ENCODE assay signal across 36 mouse cellular contexts in the genomic region with DNA sequence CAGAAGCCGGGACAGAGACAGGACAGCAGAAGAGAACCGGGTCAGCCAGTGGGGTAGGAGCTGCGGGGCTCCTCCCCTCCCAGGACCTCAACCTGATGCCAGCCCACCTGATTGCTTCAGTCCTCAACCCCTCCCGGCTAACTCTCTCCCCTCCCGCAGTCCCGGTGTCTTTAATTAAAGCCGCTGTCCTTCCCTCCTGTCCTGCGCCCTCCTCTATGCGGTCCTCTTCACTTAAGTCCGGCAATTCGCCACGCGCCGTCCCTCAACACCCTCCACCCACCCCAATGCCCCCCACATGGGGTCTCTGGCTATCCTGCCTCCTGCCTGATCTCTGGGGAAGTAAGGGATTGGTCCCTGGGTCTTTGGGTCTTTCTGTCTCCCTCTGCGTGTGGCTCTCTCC. TPM values are rescaled to one million over a fixed set of nuclear protein-coding genes. Genes with fewer than 3 reads are reported as not detected.
DNase-seq lines count a peak whose midpoint lies in the region; ATAC-seq and TF ChIP-seq lines count a peak whose summit lies in the region.
"Had no signal": no experiment of that assay in that cellular context is flagged by ENCODE, and none has a peak within 500 bp of the region (broad histone marks: within the 10 kb centered on the region; RNA-seq: fewer than 3 reads in every experiment).

No protein-coding gene starts in this region.

- ATAC-seq in forebrain, embryonic 12.5 days (ENCODE audit: low FRiP score): no peak
- ATAC-seq in forebrain, embryonic 14.5 days: no peak
- no peak for ATAC-seq in hindbrain, embryonic 13.5 days (ENCODE audit: low FRiP score)
- ATAC-seq in midbrain, embryonic 13.5 days: no peak
- ATAC-seq in megakaryocyte progenitor cell, adult 5-6 weeks (replicated peaks; ENCODE audit: poor library complexity): no peak
- ATAC-seq: forebrain, embryonic 16.5 days; intestine, embryonic 16.5 days had no signal

- no peak for TF ChIP-seq CTCF in E14TG2a.4 (conservative IDR thresholded peaks at IDR 0.05; ENCODE audit: low read length)

- H3K4me3 ChIP-seq in forebrain, embryonic 12.5 days (replicated peaks): peak overlapping the region; percentile 1; the same call in 1 of the 2 replicates
- no peak overlapping the region for H3K4me3 ChIP-seq in forebrain, embryonic 14.5 days (ENCODE audit: low read depth, low read length)
- peak overlapping the region; percentile 17; the same call in 1 of the 2 replicates for H3K4me3 ChIP-seq in E14TG2a.4 (replicated peaks; ENCODE audit: low read length)
- H3K4me3 ChIP-seq in hindbrain, embryonic 13.5 days: peak overlapping the region; percentile 5; the same call in 1 of the 2 replicates
- H3K4me3 ChIP-seq in midbrain, embryonic 13.5 days (replicated peaks): peak overlapping the region; percentile 20
- H3K4me3 ChIP-seq: limb, embryonic 13.5 days had no signal

- H3K27ac ChIP-seq in forebrain, embryonic 12.5 days: no peak overlapping the region
- H3K27ac ChIP-seq in forebrain, embryonic 14.5 days (ENCODE audit: low read depth, low read length): no peak overlapping the region
- H3K27ac ChIP-seq in hindbrain, embryonic 13.5 days: no peak overlapping the region
- no peak overlapping the region for H3K27ac ChIP-seq in midbrain, embryonic 13.5 days
- H3K27ac ChIP-seq: limb, embryonic 13.5 days had no signal

- peaks cover 94% of the 10 kb centered on the region for H3K27me3 ChIP-seq in forebrain, embryonic 12.5 days
- peaks cover 68% of the 10 kb centered on the region for H3K27me3 ChIP-seq in forebrain, embryonic 14.5 days (replicated peaks; ENCODE audit: control insufficient read depth, insufficient read depth, low read length)
- H3K27me3 ChIP-seq in E14TG2a.4 (ENCODE audit: insufficient read depth, low read length): peaks cover 69% of the 10 kb centered on the region
- H3K27me3 ChIP-seq in hindbrain, embryonic 13.5 days: peaks cover 93% of the 10 kb centered on the region
- peaks cover 85% of the 10 kb centered on the region for H3K27me3 ChIP-seq in midbrain, embryonic 13.5 days

- H3K4me2 ChIP-seq in forebrain, embryonic 12.5 days: no peak overlapping the region
- H3K4me2 ChIP-seq in forebrain, embryonic 14.5 days (ENCODE audit: low read length): no peak overlapping the region
- H3K4me2 ChIP-seq in hindbrain, embryonic 13.5 days: peak overlapping the region; percentile 25; the same call in 1 of the 2 replicates
- H3K4me2 ChIP-seq in midbrain, embryonic 13.5 days (replicated peaks): peak overlapping the region; percentile 53
- H3K4me2 ChIP-seq: limb, embryonic 13.5 days; liver, embryonic 11.5 days had no signal

- peaks cover 11% of the 10 kb centered on the region for H3K36me3 ChIP-seq in forebrain, embryonic 12.5 days (replicated peaks)
- H3K36me3 ChIP-seq in forebrain, embryonic 14.5 days (ENCODE audit: control insufficient read depth, insufficient read depth, low read length): peaks cover 9% of the 10 kb centered on the region
- peaks cover 7% of the 10 kb centered on the region for H3K36me3 ChIP-seq in E14TG2a.4 (ENCODE audit: insufficient read depth, low read length)
- peaks cover 10% of the 10 kb centered on the region for H3K36me3 ChIP-seq in hindbrain, embryonic 13.5 days
- peaks cover 10% of the 10 kb centered on the region for H3K36me3 ChIP-seq in midbrain, embryonic 13.5 days

- H3K4me1 ChIP-seq in forebrain, embryonic 12.5 days: peaks cover 42% of the 10 kb centered on the region
- H3K4me1 ChIP-seq in forebrain, embryonic 14.5 days (ENCODE audit: control insufficient read depth, insufficient read depth, low read length): peaks cover 8% of the 10 kb centered on the region; the same call in 1 of the 2 replicates
- H3K4me1 ChIP-seq in E14TG2a.4 (replicated peaks; ENCODE audit: low read depth, low read length): peaks cover 63% of the 10 kb centered on the region
- H3K4me1 ChIP-seq in hindbrain, embryonic 13.5 days (replicated peaks): peaks cover 41% of the 10 kb centered on the region
- H3K4me1 ChIP-seq in midbrain, embryonic 13.5 days (replicated peaks): peaks cover 49% of the 10 kb centered on the region

- DNase-seq in forebrain, embryonic 14.5 days (ENCODE audit: low spot score): no peak
- DNase-seq in kidney, postnatal 25 days: no peak
- DNase-seq in adrenal gland, adult 18-20 months (ENCODE audit: low spot score in 2 of 2): no peak
- DNase-seq: adrenal gland, adult 2 months; adrenal gland, postnatal 36 days; cerebellum, adult 2 months; cerebellum, postnatal 25 days; heart, postnatal 14 days; kidney, adult 9 months; kidney, postnatal 10 days; layer of hippocampus, adult 9-11 months; lung, postnatal 4 days; right cerebral cortex, postnatal 25 days; spleen, adult 18-20 months; thymus, postnatal 14 days had no signal

- 0% methylated on average over 15 of the region's 15 CpGs for WGBS in forebrain, embryonic 12.5 days
- WGBS in forebrain, embryonic 14.5 days: 2% methylated on average over 15 of the region's 15 CpGs
- 0% methylated on average over 15 of the region's 15 CpGs for WGBS in hindbrain, embryonic 13.5 days
- 1% methylated on average over 14 of the region's 15 CpGs for WGBS in midbrain, embryonic 13.5 days

- no peak overlapping the region; the same call in 1 of the 2 replicates for H3K9ac ChIP-seq in forebrain, embryonic 12.5 days
- no peak overlapping the region for H3K9ac ChIP-seq in forebrain, embryonic 14.5 days (ENCODE audit: low read length)
- H3K9ac ChIP-seq in hindbrain, embryonic 13.5 days: no peak overlapping the region; the same call in 1 of the 2 replicates
- 0 out of 2 replicates have a peak overlapping the region, but pooled peaks have one; percentile 32 for H3K9ac ChIP-seq in midbrain, embryonic 13.5 days (replicated peaks)
- H3K9ac ChIP-seq: limb, embryonic 13.5 days had no signal

- no peaks in the 10 kb centered on the region for H3K9me3 ChIP-seq in forebrain, embryonic 12.5 days
- H3K9me3 ChIP-seq in forebrain, embryonic 14.5 days (replicated peaks; ENCODE audit: control insufficient read depth, low read length): no peaks in the 10 kb centered on the region
- H3K9me3 ChIP-seq in E14TG2a.4 (ENCODE audit: low read length): no peaks in the 10 kb centered on the region
- no peaks in the 10 kb centered on the region for H3K9me3 ChIP-seq in hindbrain, embryonic 13.5 days
- H3K9me3 ChIP-seq in midbrain, embryonic 13.5 days: no peaks in the 10 kb centered on the region
- H3K9me3 ChIP-seq: limb, embryonic 13.5 days had no signal

RNA-seq across cellular contexts. Expression of a gene that starts 12.6 kb away (rescaled TPM):
- 1.0 and 1.7 TPM in 2 replicates for polyA plus RNA-seq in forebrain, embryonic 12.5 days (2016; fragmentation: Nextera tagmentation; extraction: Ambion mirVana)
- 0.70 and 1.1 TPM in 2 replicates for polyA plus RNA-seq in forebrain, embryonic 14.5 days (2014; fragmentation: Nextera tagmentation; extraction: Ambion mirVana)
- 5.1 and 5.8 TPM in 2 replicates for polyA plus RNA-seq in hindbrain, embryonic 13.5 days (2015; fragmentation: Nextera tagmentation; extraction: Ambion mirVana)
- 5.7 and 6.4 TPM in 2 replicates for polyA plus RNA-seq in midbrain, embryonic 13.5 days (2015; fragmentation: Nextera tagmentation; extraction: Ambion mirVana)
- total RNA-seq in megakaryocyte progenitor cell, adult 5-6 weeks (2015): not detected in 2 replicates
- total RNA-seq in megakaryocyte progenitor cell, adult 5-6 weeks (2017): not detected in 2 replicates
- not detected for total RNA-seq in adrenal gland, adult 18-20 months (2021)
- total RNA-seq: adrenal gland, adult 2 months; adrenal gland, postnatal 36 days; gastrocnemius, adult 8-10 months; gastrocnemius, postnatal 4 days; heart, adult 8-10 months; heart, postnatal 14 days; left cerebral cortex, adult 18-20 months; left cerebral cortex, postnatal 14 days; megakaryocyte-erythroid progenitor cell, adult 5-6 weeks; MEL; neutrophil, adult 5-6 weeks had no signal
- polyA plus RNA-seq: adrenal gland, adult 2 months; heart, embryonic 14.5 days; intestine, embryonic 16.5 days; limb, embryonic 13.5 days; liver, embryonic 11.5 days; liver, embryonic 16.5 days; lung, embryonic 16.5 days; stomach, embryonic 16.5 days had no signal

RNA-seq across cellular contexts. Expression of a gene that starts 28.9 kb away (rescaled TPM):
- polyA plus RNA-seq in forebrain, embryonic 12.5 days (2016; fragmentation: Nextera tagmentation; extraction: Ambion mirVana): 68.3 and 73.5 TPM in 2 replicates
- polyA plus RNA-seq in forebrain, embryonic 14.5 days (2014; fragmentation: Nextera tagmentation; extraction: Ambion mirVana): 26.9 and 41.3 TPM in 2 replicates
- 56.0 and 56.4 TPM in 2 replicates for polyA plus RNA-seq in hindbrain, embryonic 13.5 days (2015; fragmentation: Nextera tagmentation; extraction: Ambion mirVana)
- 46.7 and 59.2 TPM in 2 replicates for polyA plus RNA-seq in midbrain, embryonic 13.5 days (2015; fragmentation: Nextera tagmentation; extraction: Ambion mirVana)
- total RNA-seq in megakaryocyte progenitor cell, adult 5-6 weeks (2015): 58.2 and 67.9 TPM in 2 replicates
- total RNA-seq in megakaryocyte progenitor cell, adult 5-6 weeks (2017): 36.6 and 46.2 TPM in 2 replicates
- 10 to 100 TPM; 83.2 to 85.5 TPM for total RNA-seq in adrenal gland, adult 18-20 months (2021)

RNA-seq across cellular contexts. Expression of a gene that starts 34.5 kb away (rescaled TPM):
- 0.22 TPM in 1 of 2 replicates, not detected in the other for polyA plus RNA-seq in forebrain, embryonic 12.5 days (2016; fragmentation: Nextera tagmentation; extraction: Ambion mirVana)
- polyA plus RNA-seq in forebrain, embryonic 14.5 days (2014; fragmentation: Nextera tagmentation; extraction: Ambion mirVana): not detected in 2 replicates
- 0.35 and 0.38 TPM in 2 replicates for polyA plus RNA-seq in hindbrain, embryonic 13.5 days (2015; fragmentation: Nextera tagmentation; extraction: Ambion mirVana)
- 0.35 and 0.40 TPM in 2 replicates for polyA plus RNA-seq in midbrain, embryonic 13.5 days (2015; fragmentation: Nextera tagmentation; extraction: Ambion mirVana)
- total RNA-seq in megakaryocyte progenitor cell, adult 5-6 weeks (2015): 0.34 and 0.35 TPM in 2 replicates
- 0.08 and 0.78 TPM in 2 replicates for total RNA-seq in megakaryocyte progenitor cell, adult 5-6 weeks (2017)
- 1 to 10 TPM in 1 of 2 experiments, under 1 TPM in 1; 0.74 to 1.0 TPM for total RNA-seq in adrenal gland, adult 18-20 months (2021)
- polyA plus RNA-seq: heart, embryonic 14.5 days; liver, embryonic 11.5 days had no signal

RNA-seq across cellular contexts. Expression of a gene that starts 40.9 kb away (rescaled TPM):
- 82.3 and 87.7 TPM in 2 replicates for polyA plus RNA-seq in forebrain, embryonic 12.5 days (2016; fragmentation: Nextera tagmentation; extraction: Ambion mirVana)
- 240 and 248 TPM in 2 replicates for polyA plus RNA-seq in forebrain, embryonic 14.5 days (2014; fragmentation: Nextera tagmentation; extraction: Ambion mirVana)
- 220 and 226 TPM in 2 replicates for polyA plus RNA-seq in hindbrain, embryonic 13.5 days (2015; fragmentation: Nextera tagmentation; extraction: Ambion mirVana)
- polyA plus RNA-seq in midbrain, embryonic 13.5 days (2015; fragmentation: Nextera tagmentation; extraction: Ambion mirVana): 171 and 176 TPM in 2 replicates
- 95.6 and 117 TPM in 2 replicates for total RNA-seq in megakaryocyte progenitor cell, adult 5-6 weeks (2015)
- total RNA-seq in megakaryocyte progenitor cell, adult 5-6 weeks (2017): 89.2 and 101 TPM in 2 replicates
- total RNA-seq in adrenal gland, adult 18-20 months (2021): 100 to 1,000 TPM; 343 to 378 TPM

RNA-seq across cellular contexts. Expression of a gene that starts 47.5 kb away (rescaled TPM):
- polyA plus RNA-seq in forebrain, embryonic 12.5 days (2016; fragmentation: Nextera tagmentation; extraction: Ambion mirVana): 1,399 and 1,518 TPM in 2 replicates
- 1,541 and 2,138 TPM in 2 replicates for polyA plus RNA-seq in forebrain, embryonic 14.5 days (2014; fragmentation: Nextera tagmentation; extraction: Ambion mirVana)
- polyA plus RNA-seq in hindbrain, embryonic 13.5 days (2015; fragmentation: Nextera tagmentation; extraction: Ambion mirVana): 1,307 and 1,338 TPM in 2 replicates
- 1,308 and 1,443 TPM in 2 replicates for polyA plus RNA-seq in midbrain, embryonic 13.5 days (2015; fragmentation: Nextera tagmentation; extraction: Ambion mirVana)
- total RNA-seq in megakaryocyte progenitor cell, adult 5-6 weeks (2015): 2,965 and 3,011 TPM in 2 replicates
- total RNA-seq in megakaryocyte progenitor cell, adult 5-6 weeks (2017): 1,012 and 1,228 TPM in 2 replicates
- total RNA-seq in adrenal gland, adult 18-20 months (2021): 100 to 1,000 TPM; 871 to 959 TPM

Comparison
In these comparisons a context has a peak if more than half of its experiments do, and no peak if none do; other contexts are left out.
1. H3K4me2 ChIP-seq: peak in hindbrain, embryonic 13.5 days (single experiment) and midbrain, embryonic 13.5 days (single experiment); none in forebrain, embryonic 12.5 days (single experiment) and forebrain, embryonic 14.5 days (single experiment).